Mouse (Mus musculus): Measurements from ENCODE around the gene Hilpda. TPM values are rescaled to one million over a fixed set of nuclear protein-coding genes. Genes with fewer than 3 reads are reported as not detected.

The Hilpda gene
- polyA plus RNA-seq, 1 experiment from 2014 or later = 34.1 TPM

DNA sequence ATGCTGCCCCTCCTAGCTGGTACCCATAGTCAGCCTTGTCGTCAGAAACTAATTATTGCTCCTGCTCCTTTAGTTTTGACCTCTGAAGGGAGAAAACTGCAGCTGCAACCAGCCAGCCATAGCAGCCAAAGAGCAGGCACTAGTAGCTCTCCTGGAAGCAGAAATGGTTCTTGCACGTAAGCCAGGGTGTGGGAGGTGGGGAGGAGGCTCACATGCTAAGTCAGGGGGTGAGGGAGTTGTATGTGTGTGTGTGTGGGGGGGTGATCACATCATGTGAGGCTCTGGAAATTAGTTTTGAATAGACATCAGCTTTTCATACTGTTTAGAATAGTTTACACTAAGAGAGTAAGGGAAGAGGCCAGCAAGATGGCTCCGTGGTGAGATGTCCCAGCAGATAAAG lies 45.7 kb downstream of the Hilpda start:
- Histone ChIP-seq H3K27ac (replicated peaks) (no peak overlapping the region), H3K36me3 (ENCODE audit: control insufficient read depth, insufficient read depth, low read length) (no peaks in the 10 kb centered on the region), H3K4me3 (ENCODE audit: low read depth, low read length) (no peak overlapping the region), H3K4me1 (replicated peaks; ENCODE audit: control insufficient read depth, insufficient read depth) (no peaks in the 10 kb centered on the region), H3K9me3 (ENCODE audit: control insufficient read depth, low read length) (no peaks in the 10 kb centered on the region), H3K27me3 (ENCODE audit: control insufficient read depth, insufficient read depth, low read length) (no peaks in the 10 kb centered on the region), H3K9ac (ENCODE audit: low read length) (no peak overlapping the region), H3K4me2 (replicated peaks; ENCODE audit: low read depth) (no peak overlapping the region)
- no peak for DNase-seq (ENCODE audit: low spot score)
- 66% methylated on average over 3 of the region's 3 CpGs for WGBS
- no peak for ATAC-seq (ENCODE audit: low FRiP score, low TSS enrichment)
- no peak for TF ChIP-seq EP300 (optimal IDR thresholded peaks at IDR 0.05)

DNA sequence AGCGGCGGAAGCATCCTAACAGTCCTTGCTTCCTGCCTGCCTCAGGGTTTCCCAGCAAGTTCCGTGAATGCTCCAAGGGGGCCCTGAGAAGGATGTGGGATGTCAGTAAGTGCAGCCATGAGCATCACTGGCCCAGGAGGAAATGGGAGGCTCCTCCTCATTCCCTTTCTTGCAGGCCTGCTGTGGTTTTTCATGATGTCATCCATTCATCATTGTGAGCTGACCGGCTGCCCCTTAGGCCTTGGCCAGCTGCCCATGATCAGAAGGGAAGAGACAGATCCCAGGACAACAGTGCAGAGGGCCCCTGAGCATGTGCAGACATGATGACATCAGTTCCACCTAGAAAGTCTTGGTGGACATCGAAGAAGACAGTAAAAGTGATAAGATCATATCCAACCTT lies 46.6 kb downstream of the Hilpda start, which contains the start of gene Fam71f1:
Gene Fam71f1 (plus strand): TSS at position 262 of the 400 bp plus-strand sequence.
- H3K27ac ChIP-seq (replicated peaks) = no peak within 1 kb of the TSS
- 29% methylated on average over 3 of the region's 5 CpGs for WGBS
- no peak for DNase-seq (ENCODE audit: low spot score)

GRCm38 (mm10) chr6:29321586-29321985 lies 49.3 kb downstream of the Hilpda start:
- Histone ChIP-seq H3K27me3 (ENCODE audit: control insufficient read depth, insufficient read depth, low read length) (no peaks in the 10 kb centered on the region), H3K9me3 (ENCODE audit: control insufficient read depth, low read length) (no peaks in the 10 kb centered on the region), H3K9ac (ENCODE audit: low read length) (no peak overlapping the region), H3K36me3 (ENCODE audit: control insufficient read depth, insufficient read depth, low read length) (no peaks in the 10 kb centered on the region), H3K27ac (replicated peaks) (no peak overlapping the region), H3K4me2 (replicated peaks; ENCODE audit: low read depth) (no peak overlapping the region), H3K4me1 (replicated peaks; ENCODE audit: control insufficient read depth, insufficient read depth) (no peaks in the 10 kb centered on the region), H3K4me3 (ENCODE audit: low read depth, low read length) (no peak overlapping the region)
- WGBS = 68% methylated on average over 6 of the region's 6 CpGs
- DNase-seq (ENCODE audit: low spot score) (no peak), ATAC-seq (ENCODE audit: low FRiP score, low TSS enrichment) (no peak)
- TF ChIP-seq CTCF (IDR thresholded peaks at IDR 0.05; ENCODE audit: low read depth) (no peak), EP300 (optimal IDR thresholded peaks at IDR 0.05) (no peak)

More for the DNA sequence above, 46.6 kb downstream of the Hilpda start, which contains the start of gene Fam71f1:
- H3K9ac ChIP-seq (ENCODE audit: low read length) = no peak within 1 kb of the TSS
- no peaks in the 10 kb centered on the region for H3K27me3 ChIP-seq (ENCODE audit: control insufficient read depth, insufficient read depth, low read length)
- H3K4me2 ChIP-seq (replicated peaks; ENCODE audit: low read depth) = no peak within 1 kb of the TSS
- no peak within 1 kb of the TSS for H3K4me3 ChIP-seq (ENCODE audit: low read depth, low read length)
- TF ChIP-seq CTCF (IDR thresholded peaks at IDR 0.05; ENCODE audit: low read depth) (no peak), EP300 (optimal IDR thresholded peaks at IDR 0.05) (no peak)
- peak; percentile 24; the same call in 1 of the 2 replicates for ATAC-seq (ENCODE audit: low FRiP score, low TSS enrichment)
- H3K4me1 ChIP-seq (replicated peaks; ENCODE audit: control insufficient read depth, insufficient read depth) = no peaks in the 10 kb centered on the region
- no peaks in the 10 kb centered on the region for H3K9me3 ChIP-seq (ENCODE audit: control insufficient read depth, low read length)
- no peaks in the 10 kb centered on the region for H3K36me3 ChIP-seq (ENCODE audit: control insufficient read depth, insufficient read depth, low read length)

- Histone ChIP-seq H3K27me3 (ENCODE audit: control insufficient read depth, insufficient read depth, low read length) (no peaks in the 10 kb centered on the region), H3K9ac (ENCODE audit: low read length) (no peak overlapping the region), H3K4me3 (ENCODE audit: low read depth, low read length) (no peak overlapping the region), H3K27ac (replicated peaks) (no peak overlapping the region), H3K9me3 (ENCODE audit: control insufficient read depth, low read length) (no peaks in the 10 kb centered on the region), H3K4me2 (replicated peaks; ENCODE audit: low read depth) (no peak overlapping the region), H3K4me1 (replicated peaks; ENCODE audit: control insufficient read depth, insufficient read depth) (no peaks in the 10 kb centered on the region), H3K36me3 (ENCODE audit: control insufficient read depth, insufficient read depth, low read length) (no peaks in the 10 kb centered on the region)
- TF ChIP-seq CTCF (IDR thresholded peaks at IDR 0.05; ENCODE audit: low read depth) = no peak
- TF ChIP-seq EP300 (optimal IDR thresholded peaks at IDR 0.05) = no peak
- WGBS = 92% methylated on average over 7 of the region's 7 CpGs
- no peak for DNase-seq (ENCODE audit: low spot score)
- no peak for ATAC-seq (ENCODE audit: low FRiP score, low TSS enrichment)
Measured at GRCm38 (mm10) chr6:29322147-29322546, 49.9 kb downstream of the Hilpda start.

- DNase-seq (ENCODE audit: low spot score) = no peak
- 78% methylated on average over 4 of the region's 4 CpGs for WGBS
- H3K4me3 ChIP-seq (ENCODE audit: low read depth, low read length) = no peak overlapping the region
Measured at GRCm38 (mm10) chr6:29322735-29323134, 50.4 kb downstream of the Hilpda start.

More at GRCm38 (mm10) chr6:29322735-29323134, 50.4 kb downstream of the Hilpda start:
- H3K27me3 ChIP-seq (ENCODE audit: control insufficient read depth, insufficient read depth, low read length) = no peaks in the 10 kb centered on the region
- H3K27ac ChIP-seq (replicated peaks) = no peak overlapping the region
- H3K36me3 ChIP-seq (ENCODE audit: control insufficient read depth, insufficient read depth, low read length) = no peaks in the 10 kb centered on the region
- no peak for ATAC-seq (ENCODE audit: low FRiP score, low TSS enrichment)
- H3K4me1 ChIP-seq (replicated peaks; ENCODE audit: control insufficient read depth, insufficient read depth) = no peaks in the 10 kb centered on the region
- H3K9ac ChIP-seq (ENCODE audit: low read length) = no peak overlapping the region
- TF ChIP-seq EP300 (optimal IDR thresholded peaks at IDR 0.05) (no peak), CTCF (IDR thresholded peaks at IDR 0.05; ENCODE audit: low read depth) (no peak)
- no peaks in the 10 kb centered on the region for H3K9me3 ChIP-seq (ENCODE audit: control insufficient read depth, low read length)
- H3K4me2 ChIP-seq (replicated peaks; ENCODE audit: low read depth) = no peak overlapping the region

Other genes starting within 250 kb of the Hilpda start
- not detected in 2 replicates for gene Lep, start 212.3 kb upstream of the Hilpda start, polyA plus RNA-seq (2015; fragmentation: Nextera tagmentation; extraction: Ambion mirVana)
- gene Rbm28, start 107.5 kb upstream of the Hilpda start, polyA plus RNA-seq (2015; fragmentation: Nextera tagmentation; extraction: Ambion mirVana) = 10.8 and 11.8 TPM in 2 replicates
- 0.30 and 0.33 TPM in 2 replicates for gene Prrt4, start 92.9 kb upstream of the Hilpda start, polyA plus RNA-seq (2015; fragmentation: Nextera tagmentation; extraction: Ambion mirVana)
- gene Impdh1, start 56.1 kb upstream of the Hilpda start, polyA plus RNA-seq (2015; fragmentation: Nextera tagmentation; extraction: Ambion mirVana) = 26.9 and 28.0 TPM in 2 replicates
- gene Fam71f2, start 7.1 kb downstream of the Hilpda start, polyA plus RNA-seq (2015; fragmentation: Nextera tagmentation; extraction: Ambion mirVana) = 0.11 TPM in 1 of 2 replicates, not detected in the other
- gene Fam71f1, start 46.7 kb downstream of the Hilpda start, polyA plus RNA-seq (2015; fragmentation: Nextera tagmentation; extraction: Ambion mirVana) = not detected in 2 replicates
- 174 and 205 TPM in 2 replicates for gene Calu, start 75.6 kb downstream of the Hilpda start, polyA plus RNA-seq (2015; fragmentation: Nextera tagmentation; extraction: Ambion mirVana)
- 1.9 and 2.1 TPM in 2 replicates for gene Opn1sw, start 116.0 kb downstream of the Hilpda start, polyA plus RNA-seq (2015; fragmentation: Nextera tagmentation; extraction: Ambion mirVana)
- 12.4 and 12.6 TPM in 2 replicates for gene Ccdc136, start 123.8 kb downstream of the Hilpda start, polyA plus RNA-seq (2015; fragmentation: Nextera tagmentation; extraction: Ambion mirVana)
- 5.5 and 5.9 TPM in 2 replicates for gene Flnc, start 160.8 kb downstream of the Hilpda start, polyA plus RNA-seq (2015; fragmentation: Nextera tagmentation; extraction: Ambion mirVana)
- 263 and 269 TPM in 2 replicates for gene Atp6v1f, start 195.2 kb downstream of the Hilpda start, polyA plus RNA-seq (2015; fragmentation: Nextera tagmentation; extraction: Ambion mirVana)
- not detected in 2 replicates for gene Atp6v1fnb, start 198.9 kb downstream of the Hilpda start, polyA plus RNA-seq (2015; fragmentation: Nextera tagmentation; extraction: Ambion mirVana)
- 3.8 and 6.1 TPM in 2 replicates for gene Kcp, start 235.5 kb downstream of the Hilpda start, polyA plus RNA-seq (2015; fragmentation: Nextera tagmentation; extraction: Ambion mirVana)

Measured in stomach, postnatal 0 days (tissue).